Mouse (Mus musculus) R1 (cell line): ENCODE results near the gene Sostdc1.
A peak's percentile ranks its signal among the peaks of the same experiment; 100 is the strongest.

Experiments used
- DNase-seq: peaks from one replicate; pipeline ENCODE4 v3.0.0-alpha.2; 2018; ENCODE audit warnings: low read depth, low spot score

The Sostdc1 gene

GRCm38 (mm10) chr12:36313916-36314315, at the start of gene Sostdc1:
Sostdc1 (plus strand) TSS chr12:36314139.
- peak; percentile 45 for DNase-seq

- DNase-seq: no peak
Measured at GRCm38 (mm10) chr12:36267670-36268246, 46.2 kb upstream of the Sostdc1 start.

GRCm38 (mm10) chr12:36274823-36275222, 39.1 kb upstream of the Sostdc1 start:
- DNase-seq: no peak

- no peak for DNase-seq
Measured at GRCm38 (mm10) chr12:36289634-36290033, 24.3 kb upstream of the Sostdc1 start.

GRCm38 (mm10) chr12:36290465-36290864, 23.5 kb upstream of the Sostdc1 start:
- DNase-seq: no peak

GRCm38 (mm10) chr12:36291346-36291745, 22.6 kb upstream of the Sostdc1 start:
- no peak for DNase-seq

GRCm38 (mm10) chr12:36302326-36302725, 11.6 kb upstream of the Sostdc1 start:
- peak; percentile 19 for DNase-seq

- no peak for DNase-seq
Measured at GRCm38 (mm10) chr12:36302905-36303642, 10.9 kb upstream of the Sostdc1 start.

GRCm38 (mm10) chr12:36308737-36309420, 5.1 kb upstream of the Sostdc1 start:
- no peak for DNase-seq

GRCm38 (mm10) chr12:36313015-36313414, 924 bp upstream of the Sostdc1 start:
- DNase-seq: no peak

GRCm38 (mm10) chr12:36314446-36314845, 507 bp downstream of the Sostdc1 start:
- DNase-seq: no peak

- DNase-seq: no peak
Measured at GRCm38 (mm10) chr12:36315527-36315926, 1.6 kb downstream of the Sostdc1 start.

- no peak for DNase-seq
Measured at GRCm38 (mm10) chr12:36316056-36316455, 2.1 kb downstream of the Sostdc1 start.

GRCm38 (mm10) chr12:36317036-36317819, 3.3 kb downstream of the Sostdc1 start:
- DNase-seq: peak; percentile 55

- DNase-seq: no peak
Measured at GRCm38 (mm10) chr12:36317820-36318135, 3.8 kb downstream of the Sostdc1 start.

- DNase-seq: no peak
Measured at GRCm38 (mm10) chr12:36326101-36326521, 12.2 kb downstream of the Sostdc1 start.

- no peak for DNase-seq
Measured at GRCm38 (mm10) chr12:36332676-36333075, 18.7 kb downstream of the Sostdc1 start.

GRCm38 (mm10) chr12:36333837-36334281, 19.9 kb downstream of the Sostdc1 start:
- DNase-seq: no peak

- DNase-seq: peak; percentile 58
Measured at GRCm38 (mm10) chr12:36344131-36344530, 30.2 kb downstream of the Sostdc1 start.

- no peak for DNase-seq
Measured at GRCm38 (mm10) chr12:36360064-36360463, 46.1 kb downstream of the Sostdc1 start.

GRCm38 (mm10) chr12:36360693-36361092, 46.8 kb downstream of the Sostdc1 start:
- no peak for DNase-seq

- no peak for DNase-seq
Measured at GRCm38 (mm10) chr12:36364013-36364412, 50.1 kb downstream of the Sostdc1 start.
